Mouse (Mus musculus) midbrain, embryonic 13.5 days (tissue): ENCODE data around the gene Nup210l. TPM values are rescaled to one million over a fixed set of nuclear protein-coding genes. Genes with fewer than 3 reads are reported as not detected.

Experiments
- ATAC-seq: fragments of 200-750 bp; cut with Nextera tagmentation; 2 replicates; pipeline ENCODE4 v1.8.0; 2017; ENCODE audit warnings: mild to moderate bottlenecking, moderate TSS enrichment, moderate library complexity
- H3K27ac ChIP-seq: fragments of 300-500 bp; sonication (generic); 2 replicates; pipeline ENCODE4 v1.5.1; 2015; ENCODE audit warnings: inconsistent platforms, mild to moderate bottlenecking, moderate library complexity
- H3K27me3 ChIP-seq: fragments of 300-500 bp; sonication (generic); 2 replicates; pipeline ENCODE4 v1.6.1; 2015; ENCODE audit warnings: mild to moderate bottlenecking, inconsistent platforms
- H3K36me3 ChIP-seq: fragments of 300-500 bp; sonication (generic); 2 replicates; pipeline ENCODE4 v1.6.1; 2015; ENCODE audit warnings: mild to moderate bottlenecking, inconsistent platforms
- H3K4me1 ChIP-seq: fragments of 300-500 bp; sonication (generic); replicated peaks from 2 replicates; pipeline ENCODE4 v1.6.1; 2015; ENCODE audit warnings: inconsistent platforms
- H3K4me2 ChIP-seq: fragments of 300-500 bp; sonication (generic); replicated peaks from 2 replicates; pipeline ENCODE4 v1.6.1; 2015; ENCODE audit warnings: moderate library complexity, mild to moderate bottlenecking, inconsistent platforms
- H3K4me3 ChIP-seq: fragments of 300-500 bp; sonication (generic); replicated peaks from 2 replicates; pipeline ENCODE4 v1.5.1; 2015; ENCODE audit warnings: mild to moderate bottlenecking, inconsistent platforms
- H3K9ac ChIP-seq: fragments of 300-500 bp; sonication (generic); replicated peaks from 2 replicates; pipeline ENCODE4 v1.6.1; 2015; ENCODE audit warnings: mild to moderate bottlenecking, inconsistent platforms
- H3K9me3 ChIP-seq: fragments of 300-500 bp; sonication (generic); 2 replicates; pipeline ENCODE4 v1.6.1; 2016; ENCODE audit warnings: mild to moderate bottlenecking, inconsistent platforms
- WGBS: fragments of 180-500 bp; shearing (Covaris S2); methylation state at CpG from one replicate; pipeline ENCODE4 v1.1.7; 2015; 5-methylcytosine and 5-hydroxymethylcytosine counted together
- microRNA counts: library from miRNA; unstranded; fragments of <30 nt; microRNA quantifications from one replicate; lab custom pipeline; 2016
- microRNA-seq: library from miRNA; unstranded; fragments of <30 nt; microRNA quantifications from one replicate; pipeline ENCODE4, GENCODE M21; 2016
- polyA plus RNA-seq: library from polyadenylated mRNA; unstranded; fragments of >200 nt; fragmentation: Nextera tagmentation; extraction: Ambion mirVana; gene quantifications from 2 replicates; pipeline ENCODE4 v1.2.1, GENCODE M21; 2015

The Nup210l gene
- polyA plus RNA-seq, 1 experiment from 2014 or later: 0.34 TPM

- peaks cover 41% of the 10 kb centered on the region for H3K36me3 ChIP-seq
- H3K9ac ChIP-seq: peak overlapping the region; percentile 81
- no peaks in the 10 kb centered on the region for H3K27me3 ChIP-seq
- ATAC-seq: peak; percentile 80
- H3K4me2 ChIP-seq: peak overlapping the region; percentile 92
- H3K4me1 ChIP-seq: peaks cover 21% of the 10 kb centered on the region
- H3K27ac ChIP-seq: peak overlapping the region; percentile 83
- 2% methylated on average over 41 of the region's 41 CpGs for WGBS
- peak overlapping the region; percentile 87 for H3K4me3 ChIP-seq
- H3K9me3 ChIP-seq: no peaks in the 10 kb centered on the region
Observed at GRCm38 (mm10) chr3:90254419-90255193, 150.7 kb downstream of the Nup210l start.

GRCm38 (mm10) chr3:90255194-90255565, 151.2 kb downstream of the Nup210l start:
- H3K4me3 ChIP-seq: peak overlapping the region; percentile 87
- 28% methylated on average over 2 of the region's 2 CpGs for WGBS
- peaks cover 47% of the 10 kb centered on the region for H3K36me3 ChIP-seq
- ATAC-seq: no peak
- no peaks in the 10 kb centered on the region for H3K27me3 ChIP-seq
- peak overlapping the region; percentile 81 for H3K9ac ChIP-seq
- no peak overlapping the region for H3K27ac ChIP-seq
- H3K4me2 ChIP-seq: peak overlapping the region; percentile 92
- H3K4me1 ChIP-seq: peaks cover 20% of the 10 kb centered on the region
- no peaks in the 10 kb centered on the region for H3K9me3 ChIP-seq

- peaks cover 49% of the 10 kb centered on the region for H3K36me3 ChIP-seq
- ATAC-seq: no peak
- WGBS: 91% methylated on average over 14 of the region's 14 CpGs
- H3K27me3 ChIP-seq: no peaks in the 10 kb centered on the region
- no peak overlapping the region for H3K27ac ChIP-seq
- H3K4me2 ChIP-seq: 0 out of 2 replicates have a peak overlapping the region, but pooled peaks have one; percentile 92
- H3K4me1 ChIP-seq: peaks cover 20% of the 10 kb centered on the region
- H3K4me3 ChIP-seq: peak overlapping the region; percentile 87; the same call in 1 of the 2 replicates
- no peaks in the 10 kb centered on the region for H3K9me3 ChIP-seq
- peak overlapping the region; percentile 81; the same call in 1 of the 2 replicates for H3K9ac ChIP-seq
Observed at GRCm38 (mm10) chr3:90255784-90256353, 151.9 kb downstream of the Nup210l start.

GRCm38 (mm10) chr3:90256731-90257530, 153.0 kb downstream of the Nup210l start:
- Histone ChIP-seq H3K9ac (no peak overlapping the region), H3K4me1 (peaks cover 20% of the 10 kb centered on the region), H3K9me3 (no peaks in the 10 kb centered on the region), H3K4me2 (no peak overlapping the region), H3K36me3 (peaks cover 50% of the 10 kb centered on the region), H3K27me3 (no peaks in the 10 kb centered on the region), H3K4me3 (no peak overlapping the region), H3K27ac (no peak overlapping the region)
- ATAC-seq: no peak
- WGBS: 92% methylated on average over 19 of the region's 19 CpGs

GRCm38 (mm10) chr3:90258521-90258920, 154.6 kb downstream of the Nup210l start:
- H3K4me1 ChIP-seq: peaks cover 20% of the 10 kb centered on the region
- ATAC-seq: no peak
- WGBS: 96% methylated on average over 4 of the region's 4 CpGs
- H3K36me3 ChIP-seq: peaks cover 66% of the 10 kb centered on the region
- H3K27ac ChIP-seq: no peak overlapping the region
- no peaks in the 10 kb centered on the region for H3K27me3 ChIP-seq
- H3K4me2 ChIP-seq: no peak overlapping the region
- no peak overlapping the region for H3K9ac ChIP-seq
- H3K9me3 ChIP-seq: no peaks in the 10 kb centered on the region
- no peak overlapping the region for H3K4me3 ChIP-seq

MicroRNAs encoded within 50 kb of the gene (microRNA counts, 519-probe panel; counts per million panel counts)
- microRNA mmu-miR-190b (lab: Ali Mortazavi, UCI): 4,741 counts per million, percentile 84 among the panel's probes with 10 or more counts

Small RNAs within 50 kb of the gene (microRNA-seq; reads per million reads assigned to microRNA genes)
- gene Mir190b: 30.1 reads per million, percentile 40 among the genes with 10 or more reads in this experiment

Other genes starting within 250 kb of the Nup210l start
- 0.44 and 0.46 TPM in 2 replicates for gene Il6ra, start 190.9 kb upstream of the Nup210l start, polyA plus RNA-seq
- 11.7 and 12.6 TPM in 2 replicates for gene Atp8b2, start 140.6 kb upstream of the Nup210l start, polyA plus RNA-seq
- 139 and 148 TPM in 2 replicates for gene Hax1, start 105.4 kb upstream of the Nup210l start, polyA plus RNA-seq
- gene 4933434E20Rik, start 52.5 kb upstream of the Nup210l start, polyA plus RNA-seq: 241 and 251 TPM in 2 replicates
- 169 and 170 TPM in 2 replicates for gene Ubap2l, start 51.5 kb upstream of the Nup210l start, polyA plus RNA-seq
- 396 and 421 TPM in 2 replicates for gene Tpm3, start 31.5 kb upstream of the Nup210l start, polyA plus RNA-seq
- gene Rps27, start 109.5 kb downstream of the Nup210l start, polyA plus RNA-seq: 1,033 and 1,129 TPM in 2 replicates
- 19.9 and 25.6 TPM in 2 replicates for gene Rab13, start 109.6 kb downstream of the Nup210l start, polyA plus RNA-seq
- 90.2 and 97.6 TPM in 2 replicates for gene Jtb, start 127.5 kb downstream of the Nup210l start, polyA plus RNA-seq
- 3.3 and 3.4 TPM in 2 replicates for gene Creb3l4, start 139.4 kb downstream of the Nup210l start, polyA plus RNA-seq
- gene Slc39a1, start 144.0 kb downstream of the Nup210l start, polyA plus RNA-seq: 57.0 and 60.9 TPM in 2 replicates
- 16.9 and 21.4 TPM in 2 replicates for gene Crtc2, start 150.0 kb downstream of the Nup210l start, polyA plus RNA-seq
- 5.9 and 6.6 TPM in 2 replicates for gene Dennd4b, start 161.1 kb downstream of the Nup210l start, polyA plus RNA-seq
- gene Gatad2b, start 189.0 kb downstream of the Nup210l start, polyA plus RNA-seq: 15.1 and 16.0 TPM in 2 replicates